8 mouse cellular contexts compared by ENCODE assay signal in genomic region chr17:14244195-14244965, GRCm38 (mm10). TPM values are rescaled to one million over a fixed set of nuclear protein-coding genes. Genes with fewer than 3 reads are reported as not detected.
DNase-seq lines count a peak whose midpoint lies in the region; ATAC-seq lines count a peak whose summit lies in the region.

No protein-coding gene starts in this region.

- peaks cover 15% of the 10 kb centered on the region; the same call in 1 of the 2 replicates for H3K4me1 ChIP-seq in embryonic facial prominence, embryonic 13.5 days
- no peaks in the 10 kb centered on the region for H3K4me1 ChIP-seq in embryonic facial prominence, embryonic 10.5 days
- H3K4me1 ChIP-seq in lung, embryonic 15.5 days: peaks cover 23% of the 10 kb centered on the region

- H3K9me3 ChIP-seq in embryonic facial prominence, embryonic 13.5 days: no peaks in the 10 kb centered on the region
- H3K9me3 ChIP-seq in embryonic facial prominence, embryonic 10.5 days: no peaks in the 10 kb centered on the region
- H3K9me3 ChIP-seq in lung, embryonic 15.5 days: no peaks in the 10 kb centered on the region

- H3K27me3 ChIP-seq in embryonic facial prominence, embryonic 13.5 days: no peaks in the 10 kb centered on the region
- peaks cover 14% of the 10 kb centered on the region; the same call in 1 of the 2 replicates for H3K27me3 ChIP-seq in embryonic facial prominence, embryonic 10.5 days (replicated peaks; ENCODE audit: low read depth, poor library complexity, severe bottlenecking)
- no peaks in the 10 kb centered on the region for H3K27me3 ChIP-seq in lung, embryonic 15.5 days

- H3K4me3 ChIP-seq in embryonic facial prominence, embryonic 13.5 days: no peak overlapping the region
- no peak overlapping the region for H3K4me3 ChIP-seq in embryonic facial prominence, embryonic 10.5 days
- no peak overlapping the region for H3K4me3 ChIP-seq in lung, embryonic 15.5 days

- 60% methylated on average over 11 of the region's 11 CpGs for WGBS in embryonic facial prominence, embryonic 13.5 days
- WGBS in embryonic facial prominence, embryonic 10.5 days: 68% methylated on average over 11 of the region's 11 CpGs
- 32% methylated on average over 11 of the region's 11 CpGs for WGBS in lung, embryonic 15.5 days

- no peaks in the 10 kb centered on the region for H3K36me3 ChIP-seq in embryonic facial prominence, embryonic 13.5 days
- no peaks in the 10 kb centered on the region for H3K36me3 ChIP-seq in embryonic facial prominence, embryonic 10.5 days (replicated peaks)
- H3K36me3 ChIP-seq in lung, embryonic 15.5 days: no peaks in the 10 kb centered on the region

- DNase-seq in embryonic facial prominence, embryonic 10.5 days (ENCODE audit: low spot score): no peak
- DNase-seq in adrenal gland, postnatal 14 days: peak; percentile 70
- DNase-seq in gastrocnemius, adult 18-20 months (ENCODE audit: low spot score): peak; percentile 85
- DNase-seq in kidney, adult 11 months: no peak
- DNase-seq in testis, postnatal 14 days (ENCODE audit: low spot score): no peak

- no peak for ATAC-seq in embryonic facial prominence, embryonic 13.5 days (ENCODE audit: insufficient number of reproducible peaks, insufficient read depth, low FRiP score, low TSS enrichment, low read depth)
- peak; percentile 62; the same call in 1 of the 2 replicates for ATAC-seq in lung, embryonic 15.5 days (ENCODE audit: borderline replicate concordance, extremely low read depth, low FRiP score, low TSS enrichment)
- no peak for ATAC-seq in megakaryocyte, adult 5-6 weeks (ENCODE audit: poor library complexity, severe bottlenecking)

- no peak overlapping the region for H3K9ac ChIP-seq in embryonic facial prominence, embryonic 13.5 days
- H3K9ac ChIP-seq in lung, embryonic 15.5 days: no peak overlapping the region

- H3K27ac ChIP-seq in embryonic facial prominence, embryonic 13.5 days: peak overlapping the region; percentile 56; the same call in 1 of the 2 replicates
- H3K27ac ChIP-seq in embryonic facial prominence, embryonic 10.5 days (replicated peaks): no peak overlapping the region
- H3K27ac ChIP-seq in lung, embryonic 15.5 days: peak overlapping the region; percentile 80

- H3K4me2 ChIP-seq in embryonic facial prominence, embryonic 13.5 days: no peak overlapping the region
- H3K4me2 ChIP-seq in lung, embryonic 15.5 days: peak overlapping the region; percentile 10; the same call in 1 of the 2 replicates

RNA-seq across cellular contexts. Expression of gene Smoc2, which starts 34.9 kb away (rescaled TPM):
- 122 and 178 TPM in 2 replicates for polyA plus RNA-seq in embryonic facial prominence, embryonic 13.5 days (2015; fragmentation: Nextera tagmentation; extraction: Ambion mirVana)
- polyA plus RNA-seq in embryonic facial prominence, embryonic 10.5 days (2016; fragmentation: Nextera tagmentation; extraction: Ambion mirVana): 12.0 and 18.1 TPM in 2 replicates
- 33.3 and 35.1 TPM in 2 replicates for total RNA-seq in adrenal gland, postnatal 14 days (2021)
- total RNA-seq in gastrocnemius, adult 18-20 months (2021): 10 to 100 TPM; 71.5 to 71.9 TPM
- polyA plus RNA-seq in lung, embryonic 15.5 days (2015; fragmentation: Nextera tagmentation; extraction: Ambion mirVana): 66.1 and 67.0 TPM in 2 replicates
- 0.23 TPM in 1 of 2 replicates, not detected in the other for total RNA-seq in megakaryocyte, adult 5-6 weeks (2015)
- not detected in 2 replicates for total RNA-seq in megakaryocyte, adult 5-6 weeks (2017)

RNA-seq across cellular contexts. Expression of gene Dact2, which starts 40.3 kb away (rescaled TPM):
- polyA plus RNA-seq in embryonic facial prominence, embryonic 13.5 days (2015; fragmentation: Nextera tagmentation; extraction: Ambion mirVana): 2.5 and 3.1 TPM in 2 replicates
- polyA plus RNA-seq in embryonic facial prominence, embryonic 10.5 days (2016; fragmentation: Nextera tagmentation; extraction: Ambion mirVana): 0.60 and 0.73 TPM in 2 replicates
- total RNA-seq in adrenal gland, postnatal 14 days (2021): 1.4 and 2.0 TPM in 2 replicates
- total RNA-seq in gastrocnemius, adult 18-20 months (2021): 1 to 10 TPM; 1.5 to 3.5 TPM
- 4.6 and 4.7 TPM in 2 replicates for polyA plus RNA-seq in lung, embryonic 15.5 days (2015; fragmentation: Nextera tagmentation; extraction: Ambion mirVana)
- total RNA-seq in megakaryocyte, adult 5-6 weeks (2015): not detected in 2 replicates
- total RNA-seq in megakaryocyte, adult 5-6 weeks (2017): not detected in 2 replicates

Comparison
In these comparisons a context has a peak if more than half of its experiments do, and no peak if none do; other contexts are left out.
1. DNase-seq: peak in adrenal gland, postnatal 14 days (single experiment) and gastrocnemius, adult 18-20 months (single experiment); none in embryonic facial prominence, embryonic 10.5 days (single experiment), kidney, adult 11 months (single experiment) and testis, postnatal 14 days (single experiment).
2. RNA of gene Smoc2, which starts 34.9 kb away (total RNA-seq): 71.5 to 71.9 TPM in gastrocnemius, adult 18-20 months and 33.3 to 35.1 TPM in adrenal gland, postnatal 14 days; 0.23 TPM in megakaryocyte, adult 5-6 weeks; every median in the first group is over 10 times any median in the second.